Mouse (Mus musculus) ES-Bruce4 (cell line): ENCODE measurements around the gene Myof.
A peak's percentile ranks its signal among the peaks of the same experiment; 100 is the strongest.

Experiments used
- CTCF ChIP-seq: IDR thresholded peaks from one replicate; pipeline ENCODE4 v1.8.1; 2011; ENCODE audit warnings: low read depth, low read length
- EP300 ChIP-seq: IDR thresholded peaks from 2 replicates; pipeline ENCODE4 v1.6.1; 2011; ENCODE audit warnings: low read depth, low read length; ENCODE audit not compliant: insufficient read depth
- POLR2A ChIP-seq: IDR thresholded peaks from one replicate; pipeline ENCODE4 v1.8.1; 2011; ENCODE audit warnings: low read length; ENCODE audit not compliant: insufficient read depth

DNA sequence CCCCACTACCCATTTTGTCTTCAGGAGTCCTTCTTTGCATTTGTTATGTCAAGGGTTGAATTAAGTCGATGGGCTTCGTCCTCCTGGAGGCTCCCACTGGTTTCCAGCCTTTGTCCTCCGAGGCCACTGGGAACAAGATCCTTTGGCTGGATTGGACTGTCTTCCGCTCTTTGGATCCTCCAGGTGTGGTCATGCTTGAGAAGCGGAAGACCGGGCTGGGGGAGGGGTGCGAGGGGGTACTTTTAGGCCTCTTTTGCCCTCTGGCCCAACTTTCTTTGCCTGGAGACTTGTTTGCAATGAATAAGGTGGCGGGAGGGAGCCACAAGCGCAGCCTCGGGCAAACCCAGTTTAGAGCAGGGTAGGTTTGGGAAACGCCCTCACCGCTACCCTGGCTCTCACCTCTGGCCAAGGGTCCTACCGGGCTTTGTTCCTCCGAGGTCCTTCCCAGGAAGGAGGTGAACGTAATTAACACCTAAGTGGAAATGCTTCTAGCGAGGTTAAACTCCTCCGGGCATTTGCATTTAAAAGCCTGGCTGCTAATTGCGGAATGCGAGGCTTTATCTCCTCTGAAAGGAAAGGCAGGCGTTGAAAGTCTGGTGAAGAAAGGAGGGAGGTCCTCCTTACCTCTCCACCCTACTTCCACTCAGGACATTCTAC, 165.7 kb downstream of the Myof start:
- TF ChIP-seq CTCF (no peak), EP300 (peak; percentile 94), POLR2A (no peak)
